Mouse (Mus musculus) skeletal muscle tissue, adult 2 months (tissue): ENCODE measurements at regions not wholly inside any gene's neighbourhood (a gene's known extent, or its start where the extent isn't known, plus 50 kb on each side); places are given as distances from the start of the nearest gene placed in this dataset.

Experiments used
- DNase-seq: peaks from one replicate; pipeline ENCODE4 v3.0.0-alpha.2; 2012; ENCODE audit warnings: low read depth, low spot score

- no peak for DNase-seq
Measured at GRCm38 (mm10) chr16:73835715-73836440, 575.7 kb downstream of the Robo2 start.

DNA sequence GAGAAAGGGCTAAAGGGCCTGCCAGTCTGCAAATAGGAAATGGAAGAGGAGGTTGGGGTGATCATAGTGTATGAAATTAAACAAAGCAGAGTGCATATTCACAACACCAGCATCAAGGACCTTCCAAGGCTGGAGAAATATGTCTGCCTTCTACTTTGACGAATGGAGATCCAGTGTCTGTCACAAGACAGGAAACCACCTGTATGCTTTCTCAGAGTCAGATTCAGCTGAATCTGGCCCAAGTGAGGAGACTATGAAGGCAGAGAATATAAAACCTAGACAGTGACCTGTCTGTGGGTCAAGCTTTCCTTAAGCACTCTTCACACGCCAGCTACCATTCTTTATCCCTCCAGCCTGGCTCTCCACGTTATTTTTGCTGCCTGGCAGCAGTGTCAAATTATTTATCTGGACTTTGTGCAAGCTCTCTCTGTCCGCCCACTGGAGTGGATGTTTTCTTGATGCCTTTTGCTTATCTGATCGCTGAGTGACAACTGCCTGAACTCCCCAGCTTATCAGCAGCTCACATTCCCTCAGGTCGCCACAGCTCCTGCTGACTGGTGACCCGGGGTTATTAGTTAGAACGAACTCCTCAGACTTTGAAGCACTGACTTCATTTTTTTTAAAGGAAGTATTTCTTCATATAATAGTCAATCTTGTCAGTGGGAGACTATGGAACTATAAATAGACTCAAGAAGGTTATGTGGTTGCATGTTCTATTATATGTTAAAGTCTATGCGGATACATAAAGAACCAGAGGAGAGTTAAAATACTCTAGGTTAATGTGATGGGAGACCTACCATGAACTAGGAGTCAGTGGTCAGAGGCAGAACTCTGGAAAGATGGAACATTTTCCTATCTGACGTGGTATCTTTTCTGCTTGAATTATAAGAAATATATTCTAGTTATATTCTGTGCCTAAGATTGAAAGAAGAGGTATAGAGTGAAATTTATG lies 590.0 kb downstream of the Robo2 start:
- DNase-seq: no peak

DNA sequence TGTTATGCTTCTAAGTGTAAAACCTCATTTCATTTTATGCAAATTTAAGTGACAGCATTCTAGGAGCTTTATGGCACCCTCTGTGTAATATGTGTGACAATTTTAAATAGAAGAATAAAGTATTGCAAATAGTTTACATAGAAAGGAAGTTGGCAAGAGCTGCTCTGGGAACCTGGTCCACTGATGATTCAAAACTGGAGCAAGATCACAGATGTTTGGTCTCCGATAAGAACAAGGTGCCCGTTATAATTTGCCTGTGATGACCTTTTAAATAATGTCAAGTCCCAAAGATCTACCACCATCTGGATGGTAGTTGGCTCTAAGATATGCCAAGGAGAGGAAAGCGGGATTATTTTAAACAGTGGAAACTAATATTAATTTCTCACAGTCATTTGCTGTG lies 607.1 kb downstream of the Robo2 start:
- DNase-seq: no peak

GRCm38 (mm10) chr16:73796528-73797171 lies 615.0 kb downstream of the Robo2 start:
- DNase-seq: no peak

DNA sequence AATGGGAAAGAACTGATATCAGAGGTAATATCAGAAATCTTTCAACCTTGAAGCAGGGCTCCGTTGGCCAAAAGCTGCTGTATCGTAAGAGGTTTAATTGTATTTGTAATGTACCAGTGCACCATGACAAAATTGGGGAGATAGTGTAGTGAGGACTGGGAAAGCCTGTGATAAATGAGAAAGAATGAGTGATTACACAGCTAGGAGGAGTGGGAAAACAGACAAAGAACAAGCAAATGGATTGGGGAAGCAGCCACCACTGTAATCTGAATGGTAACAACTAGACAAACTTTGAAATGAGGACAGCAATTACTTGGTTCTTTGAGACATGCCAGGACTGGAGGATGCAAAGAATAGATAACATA lies 626.6 kb downstream of the Robo2 start:
- no peak for DNase-seq

DNA sequence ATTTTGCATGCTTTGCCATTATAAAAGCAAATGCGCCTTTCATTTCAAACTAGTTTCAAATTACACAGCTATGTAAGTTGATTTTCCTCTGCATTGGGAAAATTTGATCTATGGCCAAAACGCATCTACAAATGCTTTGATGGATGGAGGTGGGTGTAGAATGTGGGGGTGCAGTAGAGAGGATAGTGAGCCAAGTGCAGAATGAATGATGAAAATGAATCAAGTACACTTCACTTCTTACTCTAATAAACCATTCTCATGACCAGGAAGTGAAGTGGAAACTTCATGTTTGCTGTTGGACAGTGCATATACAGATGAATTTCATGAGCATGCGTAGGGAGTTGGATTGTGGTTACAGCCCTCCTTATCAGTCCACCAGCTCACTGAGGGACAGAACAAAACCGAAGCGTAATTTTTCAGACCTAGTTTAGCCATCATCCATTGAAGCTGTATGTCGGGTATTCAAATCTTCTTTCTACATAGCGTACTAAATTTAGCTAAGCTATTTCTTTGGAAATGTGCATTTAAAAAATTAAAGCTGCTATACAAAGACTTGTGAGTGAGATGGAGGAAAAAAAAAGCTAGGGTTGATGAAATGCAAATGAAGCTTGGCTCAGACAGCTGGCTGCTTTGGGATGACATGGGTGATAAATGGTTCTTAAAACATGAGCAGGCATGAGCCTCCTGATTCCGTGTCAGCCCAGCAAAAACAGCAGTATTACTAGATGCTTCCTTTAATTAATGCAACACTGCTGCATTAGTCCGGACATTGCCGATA lies 627.1 kb downstream of the Robo2 start:
- DNase-seq: no peak

- DNase-seq: no peak
Measured at GRCm38 (mm10) chr16:73772454-73772853, 639.2 kb downstream of the Robo2 start.

DNA sequence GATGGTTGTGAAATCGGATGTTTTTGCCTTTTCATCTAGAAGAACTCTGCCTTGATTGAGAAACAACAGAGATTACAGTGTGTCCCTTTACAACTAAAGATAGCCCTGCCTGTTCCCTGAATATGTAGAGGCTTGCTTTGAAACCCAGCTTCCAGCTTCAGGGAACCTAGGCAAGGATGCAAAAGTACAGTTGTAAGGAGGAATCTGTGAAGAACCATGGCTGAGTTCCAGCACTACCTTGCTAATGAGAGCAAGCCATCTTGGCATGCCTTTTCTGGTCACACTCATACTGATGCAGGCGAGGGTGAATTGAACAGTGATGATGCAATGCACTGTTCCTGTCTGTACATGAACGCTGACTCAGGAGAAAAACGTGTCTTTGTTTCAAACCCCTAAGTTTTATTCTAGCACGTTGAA lies 641.2 kb downstream of the Robo2 start:
- no peak for DNase-seq

DNA sequence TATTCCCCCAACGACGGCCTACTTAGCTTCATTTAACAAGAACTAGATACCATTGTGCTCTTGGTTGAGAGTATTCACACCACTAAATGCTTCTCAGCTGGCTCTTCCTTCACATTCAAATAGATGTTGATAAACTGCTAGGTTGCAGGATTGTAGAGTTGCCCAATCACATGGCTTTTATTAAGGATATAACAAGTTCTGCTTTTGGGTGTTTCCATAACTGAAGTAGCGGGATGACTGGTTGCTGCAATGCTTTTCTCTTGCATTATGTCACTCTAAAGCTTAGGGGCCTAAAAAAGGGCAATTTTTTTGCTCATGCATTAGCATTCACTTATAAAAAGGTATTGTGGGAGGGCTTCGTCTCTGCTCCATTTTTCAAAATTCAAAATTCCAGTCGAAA lies 641.9 kb downstream of the Robo2 start:
- DNase-seq: no peak

- DNase-seq: no peak
Measured at GRCm38 (mm10) chr16:73768706-73769105, 642.9 kb downstream of the Robo2 start.

- DNase-seq: no peak
Measured at GRCm38 (mm10) chr16:73765184-73765583, 646.4 kb downstream of the Robo2 start.

- no peak for DNase-seq
Measured at GRCm38 (mm10) chr16:73760921-73761320, 650.7 kb downstream of the Robo2 start.

GRCm38 (mm10) chr16:73758872-73759271 lies 652.8 kb downstream of the Robo2 start:
- DNase-seq: no peak

GRCm38 (mm10) chr16:73754302-73754701 lies 657.3 kb downstream of the Robo2 start:
- DNase-seq: peak; percentile 72

DNA sequence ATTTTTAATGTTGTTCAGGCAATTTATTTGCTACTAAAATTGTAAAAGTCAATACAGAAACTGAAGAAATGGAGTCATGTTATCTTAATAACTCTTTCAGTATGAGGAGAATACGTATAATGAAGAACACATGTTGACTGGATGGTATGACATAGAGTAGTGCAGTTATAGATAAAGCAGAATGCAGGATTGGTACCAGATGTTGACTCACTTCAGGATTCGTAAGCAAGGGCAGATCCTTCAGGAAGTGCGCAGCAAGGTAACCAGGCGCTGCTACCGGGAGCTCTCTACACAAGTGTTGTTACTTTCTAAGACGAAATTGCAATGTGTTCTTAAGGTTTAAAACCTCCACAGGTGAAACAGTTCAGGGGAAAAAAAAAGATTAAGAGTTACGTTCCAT lies 683.3 kb downstream of the Robo2 start:
- DNase-seq: no peak

- no peak for DNase-seq
Measured at GRCm38 (mm10) chr16:73719691-73720090, 691.9 kb downstream of the Robo2 start.

DNA sequence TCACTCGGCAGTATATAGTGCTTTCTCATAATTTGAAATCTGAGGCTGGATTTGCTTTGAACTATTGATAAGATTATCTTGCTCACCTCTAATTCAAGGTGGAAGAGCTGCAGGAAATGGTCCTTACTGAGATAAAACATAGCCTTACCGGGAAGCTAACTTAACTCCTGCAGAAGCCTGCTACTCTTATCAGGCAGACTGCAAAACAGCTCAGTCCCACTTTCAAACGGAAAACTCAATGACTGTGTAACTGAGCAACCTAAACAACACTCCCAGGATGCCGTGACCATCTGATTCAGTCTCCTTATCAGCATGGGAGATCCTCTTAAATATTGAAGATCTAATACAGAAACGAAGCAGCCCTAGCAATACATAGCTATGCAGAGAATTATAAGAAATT lies 695.3 kb downstream of the Robo2 start:
- DNase-seq: no peak

- DNase-seq: no peak
Measured at GRCm38 (mm10) chr16:73707051-73707450, 704.6 kb downstream of the Robo2 start.

DNA sequence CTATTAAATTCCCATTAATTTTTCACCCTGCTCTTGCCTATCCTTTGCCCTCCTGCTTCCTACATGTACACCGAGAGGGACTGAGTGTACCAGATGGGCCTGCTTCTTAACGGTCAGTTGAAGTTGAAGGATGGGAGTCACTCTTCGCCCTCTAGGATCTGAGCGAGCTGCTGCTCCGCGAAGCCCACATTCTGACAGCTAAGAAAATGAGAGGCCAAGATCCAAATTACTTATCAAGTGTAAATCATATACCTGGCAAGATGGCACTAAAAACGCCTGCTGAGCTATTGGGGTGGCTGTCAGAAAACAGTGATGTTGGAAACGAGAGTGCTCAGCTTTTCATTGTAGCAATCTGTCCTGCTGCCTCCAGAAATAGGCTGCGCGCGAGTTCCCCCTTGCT lies 722.4 kb downstream of the Robo2 start:
- no peak for DNase-seq

DNA sequence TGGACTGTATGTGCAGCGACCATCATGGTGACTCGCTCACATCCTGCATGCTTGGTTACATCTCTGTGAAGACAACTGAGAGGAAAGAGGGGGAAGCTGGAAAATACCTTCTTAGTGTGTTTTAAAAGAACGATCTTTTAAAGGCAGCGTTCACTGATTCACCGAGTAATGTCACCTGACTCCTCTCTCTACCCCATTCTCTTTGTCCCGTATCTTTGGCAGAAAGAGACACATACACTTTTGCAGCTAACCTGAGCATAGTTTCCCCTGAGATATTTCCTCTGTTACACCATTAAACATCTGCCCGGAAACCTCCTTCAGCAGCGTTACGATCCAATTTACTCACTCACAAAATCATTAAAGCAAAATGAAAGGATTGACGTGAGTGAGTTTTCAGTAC lies 731.8 kb downstream of the Robo2 start:
- DNase-seq: no peak

DNA sequence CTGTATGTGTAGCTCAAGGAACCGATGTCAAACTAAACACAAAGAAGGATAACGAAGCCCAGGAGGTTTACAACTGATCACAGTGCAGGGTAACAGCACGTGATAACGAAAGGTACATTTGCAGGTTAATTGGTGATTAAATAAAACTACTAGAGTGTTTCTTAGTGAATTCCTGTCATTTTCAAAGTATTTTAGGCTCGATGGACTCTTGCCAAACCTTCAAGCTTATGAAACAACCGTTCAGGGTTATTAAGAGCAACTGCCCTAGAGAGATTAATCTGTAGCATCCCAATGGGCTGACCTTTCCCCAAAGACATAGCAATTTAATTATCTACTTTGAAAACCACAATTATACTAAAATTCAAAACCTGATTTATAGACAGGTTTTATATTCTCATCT lies 741.1 kb downstream of the Robo2 start:
- no peak for DNase-seq
